ENCODE assay signal across 7 mouse cellular contexts in genomic region chr13:11563224-11564024, GRCm38 (mm10).
DNase-seq lines count a peak whose midpoint lies in the region; ATAC-seq lines count a peak whose summit lies in the region.

No protein-coding gene starts in this region.

- H3K27me3 ChIP-seq in midbrain, embryonic 15.5 days (replicated peaks): no peaks in the 10 kb centered on the region

- H3K9me3 ChIP-seq in midbrain, embryonic 15.5 days: no peaks in the 10 kb centered on the region

- no peaks in the 10 kb centered on the region for H3K36me3 ChIP-seq in midbrain, embryonic 15.5 days (replicated peaks)

- H3K4me3 ChIP-seq in midbrain, embryonic 15.5 days: no peak overlapping the region

- ATAC-seq in midbrain, embryonic 15.5 days (replicated peaks): peak; percentile 92

- peak overlapping the region; percentile 17; the same call in 1 of the 2 replicates for H3K27ac ChIP-seq in midbrain, embryonic 15.5 days

- peak; percentile 60 to 85 for DNase-seq in adrenal gland, adult (ENCODE audit: inconsistent age in 2 of 2, low spot score in 1 of 2)
- peak; percentile 36 for DNase-seq in cerebellum, adult 9-10 months
- DNase-seq in frontal cortex, postnatal 10 days (ENCODE audit: low spot score in 2 of 2): peak; percentile 30 to 72
- DNase-seq in kidney, adult 8-10 months: peak; percentile 2 to 49
- DNase-seq in left cerebral cortex, postnatal 36 days (ENCODE audit: low spot score in 2 of 2): peak; percentile 60 to 73
- peak; percentile 18 to 39 for DNase-seq in urinary bladder, adult 18-20 months (ENCODE audit: low spot score in 2 of 2)

- intact Hi-C loops in left cerebral cortex, postnatal 36 days (cut with DNase I): loop anchor here (5.0 to 10.0 kb wide), 2 partner anchors 619 to 1681 kb away; no protein-coding TSS in a partner anchor

- H3K4me2 ChIP-seq in midbrain, embryonic 15.5 days: no peak overlapping the region

- H3K4me1 ChIP-seq in midbrain, embryonic 15.5 days: 0 out of 2 replicates have a peak, but pooled peaks cover 3% of the 10 kb centered on the region

- WGBS in midbrain, embryonic 15.5 days: 16% methylated on average over 1 of the region's 1 CpGs

- no peak overlapping the region for H3K9ac ChIP-seq in midbrain, embryonic 15.5 days
